Mouse (Mus musculus): ENCODE measurements around the gene Ep300. TPM values are rescaled to one million over a fixed set of nuclear protein-coding genes. Genes with fewer than 3 reads are reported as not detected.

Ep300 gene
- total and polyA plus RNA-seq, 2 experiments = 8.5 to 17.9 TPM

DNA sequence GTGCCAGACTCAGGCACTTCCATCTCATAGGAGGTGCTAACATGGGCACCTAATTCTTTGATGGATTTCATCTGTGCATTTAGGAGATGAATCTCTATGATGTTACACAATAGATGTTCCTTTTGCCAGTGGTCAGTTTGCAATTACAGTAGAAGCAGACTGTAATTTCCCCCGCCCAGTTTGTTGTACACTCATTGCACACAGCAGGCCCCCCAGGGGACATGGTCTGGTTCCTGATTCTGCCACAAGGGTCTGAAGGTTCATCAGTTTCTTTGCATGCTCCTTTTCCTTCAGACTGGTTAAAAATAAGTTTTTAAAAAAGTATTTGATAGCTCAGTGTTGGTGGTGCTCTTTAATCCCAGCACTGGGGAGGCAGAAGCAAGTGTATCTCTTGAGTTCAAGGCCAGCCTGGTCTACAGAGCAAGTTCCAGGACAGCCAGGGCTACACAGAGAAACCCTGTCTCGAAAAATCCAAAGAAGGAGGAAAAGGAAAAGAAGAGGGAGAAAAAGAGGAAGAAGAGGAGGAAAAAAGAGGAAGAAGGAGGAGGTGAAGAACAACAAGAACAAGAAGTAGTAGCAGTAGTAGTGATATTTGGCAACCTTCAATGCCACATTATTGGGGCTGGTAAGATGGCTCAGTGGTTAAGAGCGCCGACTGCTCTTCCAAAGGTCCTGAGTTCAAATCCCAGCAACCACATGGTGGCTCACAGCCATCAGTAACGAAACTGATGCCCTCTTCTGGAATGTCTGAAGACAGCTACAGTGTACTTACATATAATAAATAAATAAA is 39.6 kb upstream of the Ep300 start:
- no peaks in the 10 kb centered on the region for H3K36me3 ChIP-seq (ENCODE audit: control insufficient read depth, insufficient read depth, low read length)
- no peak overlapping the region for H3K4me3 ChIP-seq (ENCODE audit: insufficient read depth, low read depth, low read length)
- H3K27ac ChIP-seq (replicated peaks; ENCODE audit: insufficient read depth, low read depth, low read length) = no peak overlapping the region
- H3K4me1 ChIP-seq (ENCODE audit: control insufficient read depth, insufficient read depth, low read length) = no peaks in the 10 kb centered on the region
- TF ChIP-seq CTCF (IDR thresholded peaks at IDR 0.05; ENCODE audit: low read depth, low read length) (no peak), POLR2A (IDR thresholded peaks at IDR 0.05; ENCODE audit: extremely low read depth, insufficient read depth, low read length) (no peak)
- no peak for DNase-seq (ENCODE audit: extremely low read depth, low read depth, low spot score)
- no peak overlapping the region for H3K9ac ChIP-seq (ENCODE audit: low read depth, low read length)
- H3K79me2 ChIP-seq (ENCODE audit: control insufficient read depth, insufficient read depth, low read length) = no peaks in the 10 kb centered on the region
- H3K27me3 ChIP-seq (ENCODE audit: control insufficient read depth, insufficient read depth, low read length) = no peaks in the 10 kb centered on the region
- WGBS = 86% methylated on average over 5 of the region's 5 CpGs

DNA sequence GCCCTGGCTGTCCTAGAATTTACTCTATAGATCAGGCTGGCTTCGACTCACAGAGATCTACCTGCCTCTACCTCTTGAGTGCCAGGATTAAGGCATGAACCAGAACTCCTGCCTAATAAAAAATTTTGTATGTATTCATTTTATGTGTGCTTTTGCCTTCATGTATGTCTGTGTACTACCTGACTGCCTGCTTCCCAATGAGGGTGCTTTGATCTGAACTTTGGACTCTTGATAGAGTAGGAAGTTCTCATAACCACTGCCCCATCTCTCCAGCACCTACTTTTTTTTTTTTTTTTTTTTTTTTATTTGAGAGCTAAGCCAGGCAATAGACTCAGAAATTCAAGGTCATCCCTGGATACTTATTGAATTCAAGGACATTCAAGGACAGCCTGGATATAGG is 31.7 kb upstream of the Ep300 start:
- WGBS = 89% methylated on average over 1 of the region's 1 CpGs
- H3K27ac ChIP-seq (replicated peaks; ENCODE audit: insufficient read depth, low read depth, low read length) = no peak overlapping the region
- no peaks in the 10 kb centered on the region for H3K4me1 ChIP-seq (ENCODE audit: control insufficient read depth, insufficient read depth, low read length)
- no peak overlapping the region for H3K9ac ChIP-seq (ENCODE audit: low read depth, low read length)
- DNase-seq (ENCODE audit: extremely low read depth, low read depth, low spot score) = no peak
- no peaks in the 10 kb centered on the region for H3K79me2 ChIP-seq (ENCODE audit: control insufficient read depth, insufficient read depth, low read length)
- no peak overlapping the region for H3K4me3 ChIP-seq (ENCODE audit: insufficient read depth, low read depth, low read length)
- TF ChIP-seq POLR2A (IDR thresholded peaks at IDR 0.05; ENCODE audit: extremely low read depth, insufficient read depth, low read length) (no peak), CTCF (IDR thresholded peaks at IDR 0.05; ENCODE audit: low read depth, low read length) (no peak)
- no peaks in the 10 kb centered on the region for H3K27me3 ChIP-seq (ENCODE audit: control insufficient read depth, insufficient read depth, low read length)
- H3K36me3 ChIP-seq (ENCODE audit: control insufficient read depth, insufficient read depth, low read length) = no peaks in the 10 kb centered on the region

DNA sequence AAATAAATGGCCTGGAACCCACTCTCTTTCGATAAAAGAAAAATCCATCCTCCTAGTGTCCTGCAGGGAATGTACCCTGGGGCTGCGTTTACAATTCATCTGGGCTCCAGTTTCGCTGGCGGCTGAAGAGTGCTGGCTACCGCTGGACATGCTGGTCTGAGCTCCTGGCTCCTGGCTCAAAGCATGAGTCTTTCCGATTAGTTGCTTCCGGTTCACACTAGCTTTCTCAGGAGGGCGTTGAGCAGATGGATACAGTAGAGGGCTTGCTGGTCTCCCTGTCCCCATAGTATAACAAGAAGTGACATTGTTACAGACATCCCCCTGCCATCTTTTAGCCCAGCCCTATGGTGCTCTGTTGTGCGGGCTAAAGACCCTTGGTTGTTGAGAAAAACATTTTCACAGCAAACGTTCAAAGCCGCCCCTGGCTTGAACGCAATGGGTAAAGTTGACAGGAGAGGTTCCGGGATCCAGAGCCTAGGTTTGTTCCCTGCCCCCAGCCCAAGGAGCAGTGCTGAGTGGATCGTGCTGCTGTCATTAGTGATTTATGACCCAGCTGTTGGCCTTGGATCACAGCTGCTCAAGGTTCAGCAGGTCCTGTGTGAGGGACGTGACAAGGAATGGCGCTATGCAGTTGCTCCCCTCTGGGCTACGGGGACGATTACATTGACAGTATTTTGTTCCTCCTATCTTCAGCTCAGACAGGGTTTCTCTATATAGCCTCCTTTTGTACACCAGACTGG is 30.4 kb upstream of the Ep300 start:
- DNase-seq (ENCODE audit: extremely low read depth, low read depth, low spot score) = no peak
- H3K79me2 ChIP-seq (ENCODE audit: control insufficient read depth, insufficient read depth, low read length) = no peaks in the 10 kb centered on the region
- WGBS = 76% methylated on average over 18 of the region's 18 CpGs
- H3K4me1 ChIP-seq (ENCODE audit: control insufficient read depth, insufficient read depth, low read length) = no peaks in the 10 kb centered on the region
- H3K36me3 ChIP-seq (ENCODE audit: control insufficient read depth, insufficient read depth, low read length) = no peaks in the 10 kb centered on the region
- no peak overlapping the region for H3K4me3 ChIP-seq (ENCODE audit: insufficient read depth, low read depth, low read length)
- H3K27ac ChIP-seq (replicated peaks; ENCODE audit: insufficient read depth, low read depth, low read length) = no peak overlapping the region
- no peak overlapping the region for H3K9ac ChIP-seq (ENCODE audit: low read depth, low read length)
- TF ChIP-seq POLR2A (IDR thresholded peaks at IDR 0.05; ENCODE audit: extremely low read depth, insufficient read depth, low read length) (no peak), CTCF (IDR thresholded peaks at IDR 0.05; ENCODE audit: low read depth, low read length) (no peak)
- no peaks in the 10 kb centered on the region for H3K27me3 ChIP-seq (ENCODE audit: control insufficient read depth, insufficient read depth, low read length)

DNA sequence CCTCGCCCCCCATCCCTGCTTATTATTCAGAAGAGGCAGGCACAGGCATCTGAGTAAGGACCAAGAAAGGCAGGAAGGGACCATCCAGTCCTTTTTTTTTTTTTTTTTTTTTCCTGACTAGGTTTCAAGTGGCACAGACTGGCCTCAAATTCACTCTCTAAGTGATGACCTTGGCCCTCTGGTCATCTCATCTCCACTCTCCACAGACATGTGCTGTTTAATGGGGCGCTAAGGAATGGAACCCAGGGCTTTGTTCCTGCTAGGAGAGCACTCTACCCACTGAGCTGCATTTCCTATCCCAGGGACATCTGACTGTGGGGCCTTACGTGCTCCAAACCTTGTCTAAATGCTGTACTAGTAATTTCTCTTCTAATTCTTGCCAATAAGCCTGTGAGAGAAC is 29.2 kb upstream of the Ep300 start:
- DNase-seq (ENCODE audit: extremely low read depth, low read depth, low spot score) = no peak
- Histone ChIP-seq H3K9ac (ENCODE audit: low read depth, low read length) (no peak overlapping the region), H3K36me3 (ENCODE audit: control insufficient read depth, insufficient read depth, low read length) (no peaks in the 10 kb centered on the region), H3K27ac (replicated peaks; ENCODE audit: insufficient read depth, low read depth, low read length) (no peak overlapping the region), H3K27me3 (ENCODE audit: control insufficient read depth, insufficient read depth, low read length) (no peaks in the 10 kb centered on the region), H3K79me2 (ENCODE audit: control insufficient read depth, insufficient read depth, low read length) (no peaks in the 10 kb centered on the region), H3K4me1 (ENCODE audit: control insufficient read depth, insufficient read depth, low read length) (no peaks in the 10 kb centered on the region), H3K4me3 (ENCODE audit: insufficient read depth, low read depth, low read length) (no peak overlapping the region)
- TF ChIP-seq POLR2A (IDR thresholded peaks at IDR 0.05; ENCODE audit: extremely low read depth, insufficient read depth, low read length) (no peak), CTCF (IDR thresholded peaks at IDR 0.05; ENCODE audit: low read depth, low read length) (no peak)
- 96% methylated on average over 3 of the region's 3 CpGs for WGBS

DNA sequence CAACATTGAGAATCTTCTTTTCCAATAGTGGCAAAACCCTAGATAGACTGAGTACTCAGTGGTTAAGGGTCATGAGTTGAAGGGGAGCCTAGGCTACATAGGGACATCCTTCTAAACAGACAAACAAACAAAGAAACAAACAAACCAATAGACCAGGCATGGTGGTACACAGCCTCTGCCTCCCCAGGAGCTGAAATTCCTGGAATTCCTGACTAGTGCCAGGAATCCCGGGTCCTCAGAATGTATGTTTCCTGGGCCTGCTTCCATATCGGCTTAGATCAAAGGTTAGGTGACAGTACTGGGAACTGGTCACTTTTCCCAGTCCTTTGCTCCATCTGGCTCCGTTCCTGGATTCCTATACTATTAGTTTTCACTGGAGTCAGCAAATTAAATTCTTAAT is 23.6 kb upstream of the Ep300 start:
- H3K9ac ChIP-seq (ENCODE audit: low read depth, low read length) = no peak overlapping the region
- TF ChIP-seq CTCF (IDR thresholded peaks at IDR 0.05; ENCODE audit: low read depth, low read length) = no peak
- no peak for TF ChIP-seq POLR2A (IDR thresholded peaks at IDR 0.05; ENCODE audit: extremely low read depth, insufficient read depth, low read length)
- H3K27ac ChIP-seq (replicated peaks; ENCODE audit: insufficient read depth, low read depth, low read length) = no peak overlapping the region
- no peaks in the 10 kb centered on the region for H3K27me3 ChIP-seq (ENCODE audit: control insufficient read depth, insufficient read depth, low read length)
- no peaks in the 10 kb centered on the region for H3K79me2 ChIP-seq (ENCODE audit: control insufficient read depth, insufficient read depth, low read length)
- H3K36me3 ChIP-seq (ENCODE audit: control insufficient read depth, insufficient read depth, low read length) = no peaks in the 10 kb centered on the region
- no peaks in the 10 kb centered on the region; the same call in 1 of the 2 replicates for H3K4me1 ChIP-seq (ENCODE audit: control insufficient read depth, insufficient read depth, low read length)
- H3K4me3 ChIP-seq (ENCODE audit: insufficient read depth, low read depth, low read length) = no peak overlapping the region
- DNase-seq (ENCODE audit: extremely low read depth, low read depth, low spot score) = no peak
- WGBS = 17% methylated on average over 3 of the region's 3 CpGs

DNA sequence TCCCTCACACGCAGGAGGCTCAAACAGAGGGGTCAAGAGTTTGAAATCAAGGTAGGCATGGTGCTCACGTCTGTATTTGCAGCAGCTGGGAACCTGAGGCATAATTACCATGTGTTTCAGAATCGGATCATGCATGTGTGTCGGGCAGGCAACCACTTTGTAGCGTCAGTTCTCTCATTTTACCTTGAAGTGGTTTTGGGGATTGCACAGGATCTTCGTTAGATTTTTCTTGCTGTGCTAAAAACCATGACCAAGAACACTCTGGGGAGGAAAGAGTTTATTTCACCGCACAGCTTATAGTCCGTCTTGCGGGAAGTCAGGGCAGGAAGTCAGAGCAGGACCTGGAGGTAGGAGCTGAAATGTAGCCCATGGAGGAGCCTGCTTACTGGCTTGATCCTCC is 23.2 kb upstream of the Ep300 start:
- 77% methylated on average over 9 of the region's 9 CpGs for WGBS
- H3K27ac ChIP-seq (replicated peaks; ENCODE audit: insufficient read depth, low read depth, low read length) = no peak overlapping the region
- H3K4me3 ChIP-seq (ENCODE audit: insufficient read depth, low read depth, low read length) = no peak overlapping the region
- no peak for DNase-seq (ENCODE audit: extremely low read depth, low read depth, low spot score)
- no peaks in the 10 kb centered on the region; the same call in 1 of the 2 replicates for H3K4me1 ChIP-seq (ENCODE audit: control insufficient read depth, insufficient read depth, low read length)
- H3K27me3 ChIP-seq (ENCODE audit: control insufficient read depth, insufficient read depth, low read length) = no peaks in the 10 kb centered on the region
- TF ChIP-seq CTCF (IDR thresholded peaks at IDR 0.05; ENCODE audit: low read depth, low read length) (no peak), POLR2A (IDR thresholded peaks at IDR 0.05; ENCODE audit: extremely low read depth, insufficient read depth, low read length) (no peak)
- no peaks in the 10 kb centered on the region for H3K79me2 ChIP-seq (ENCODE audit: control insufficient read depth, insufficient read depth, low read length)
- no peaks in the 10 kb centered on the region for H3K36me3 ChIP-seq (ENCODE audit: control insufficient read depth, insufficient read depth, low read length)
- H3K9ac ChIP-seq (ENCODE audit: low read depth, low read length) = no peak overlapping the region
